Mouse (Mus musculus) embryonic fibroblast, embryonic 13.5 days (primary cell): ENCODE measurements around the gene Zyg11a. TPM values are rescaled to one million over a fixed set of nuclear protein-coding genes. Genes with fewer than 3 reads are reported as not detected.
"Not testable (repeated sequence)": the region's sequence is repeated elsewhere in the genome, so short reads cannot be mapped to it uniquely, and the experiment has no call there.

ENCODE experiments used
- H3K27ac ChIP-seq: 2 replicates; pipeline ENCODE4 v1.5.1; 2012; ENCODE audit warnings: low read length, control low read depth, inconsistent platforms; ENCODE audit not compliant: insufficient read depth
- H3K4me1 ChIP-seq: 2 replicates; pipeline ENCODE4 v1.6.1; 2011; ENCODE audit warnings: low read length; ENCODE audit not compliant: control insufficient read depth, insufficient read depth
- H3K4me3 ChIP-seq: 2 replicates; pipeline ENCODE4 v1.5.1; 2011; ENCODE audit warnings: mild to moderate bottlenecking, control low read depth, low read length; ENCODE audit not compliant: insufficient read depth
- CTCF ChIP-seq: IDR thresholded peaks from 2 replicates; pipeline ENCODE4 v1.5.1; 2011; ENCODE audit warnings: mild to moderate bottlenecking, control low read depth, low read length, moderate library complexity, borderline replicate concordance; ENCODE audit not compliant: insufficient read depth
- POLR2A ChIP-seq: IDR thresholded peaks from 2 replicates; pipeline ENCODE4 v1.6.1; 2011; ENCODE audit warnings: low read depth, mild to moderate bottlenecking, control low read depth, low read length, moderate library complexity
- polyA plus RNA-seq: library from polyadenylated mRNA; stranded (reverse); fragments of >200 nt; gene quantifications from 2 replicates; pipeline ENCODE4 v1.2.4, GENCODE M21; 2011; ENCODE audit warnings: low read depth; ENCODE audit not compliant: missing spikeins, insufficient read length

The Zyg11a gene
- polyA plus RNA-seq, 1 experiment: 0.35 TPM

GRCm38 (mm10) chr4:108204629-108205028, 13.2 kb downstream of the Zyg11a start:
- TF ChIP-seq POLR2A (no peak), CTCF (no peak)
- Histone ChIP-seq H3K27ac (no peak overlapping the region), H3K4me3 (no peak overlapping the region), H3K4me1 (no peaks in the 10 kb centered on the region)

GRCm38 (mm10) chr4:108199236-108199635, 18.6 kb downstream of the Zyg11a start:
- no peak overlapping the region for H3K27ac ChIP-seq
- no peak overlapping the region for H3K4me3 ChIP-seq
- TF ChIP-seq CTCF (no peak), POLR2A (no peak)
- no peaks in the 10 kb centered on the region for H3K4me1 ChIP-seq

GRCm38 (mm10) chr4:108196277-108196855, 21.5 kb downstream of the Zyg11a start:
- no peak for TF ChIP-seq CTCF
- no peak for TF ChIP-seq POLR2A
- no peak overlapping the region for H3K27ac ChIP-seq

GRCm38 (mm10) chr4:108192821-108193323, 25.0 kb downstream of the Zyg11a start:
- Histone ChIP-seq H3K4me3 (no peak overlapping the region), H3K27ac (no peak overlapping the region), H3K4me1 (no peaks in the 10 kb centered on the region)
- TF ChIP-seq CTCF: no peak
- no peak for TF ChIP-seq POLR2A

More at GRCm38 (mm10) chr4:108196277-108196855, 21.5 kb downstream of the Zyg11a start:
- Histone ChIP-seq H3K4me1 (no peaks in the 10 kb centered on the region), H3K4me3 (no peak overlapping the region)

- no peaks in the 10 kb centered on the region for H3K4me1 ChIP-seq
- no peak overlapping the region for H3K4me3 ChIP-seq
- no peak overlapping the region for H3K27ac ChIP-seq
- no peak for TF ChIP-seq POLR2A
- TF ChIP-seq CTCF: no peak
Observed at GRCm38 (mm10) chr4:108182278-108182677, 35.6 kb downstream of the Zyg11a start.

- Histone ChIP-seq H3K4me3 (no peak overlapping the region), H3K4me1 (no peaks in the 10 kb centered on the region), H3K27ac (no peak overlapping the region)
- no peak for TF ChIP-seq CTCF
- no peak for TF ChIP-seq POLR2A
Observed at GRCm38 (mm10) chr4:108168056-108168455, 49.8 kb downstream of the Zyg11a start.

GRCm38 (mm10) chr4:108166874-108167273, 51.0 kb downstream of the Zyg11a start:
- no peak overlapping the region for H3K27ac ChIP-seq
- no peak overlapping the region for H3K4me3 ChIP-seq
- H3K4me1 ChIP-seq: no peaks in the 10 kb centered on the region
- TF ChIP-seq CTCF (no peak), POLR2A (no peak)

- Histone ChIP-seq H3K4me3 (peak within 1 kb of the TSS; percentile 75), H3K27ac (no peak within 1 kb of the TSS), H3K4me1 (no peaks in the 10 kb centered on the region)
- TF ChIP-seq POLR2A (peak; percentile 57), CTCF (no peak)
Observed at GRCm38 (mm10) chr4:108165152-108165895, 52.5 kb downstream of the Zyg11a start, which contains the start of gene Echdc2. Gene Echdc2, plus strand, starts transcription at chr4:108165437.

- no peak overlapping the region for H3K27ac ChIP-seq
- no peak overlapping the region for H3K4me3 ChIP-seq
- no peak for TF ChIP-seq POLR2A
- no peak for TF ChIP-seq CTCF
- H3K4me1 ChIP-seq: no peaks in the 10 kb centered on the region
Observed at GRCm38 (mm10) chr4:108163291-108163690, 54.6 kb downstream of the Zyg11a start.

- Histone ChIP-seq H3K4me3 (no peak overlapping the region), H3K4me1 (no peaks in the 10 kb centered on the region), H3K27ac (no peak overlapping the region)
- TF ChIP-seq CTCF: no peak
- no peak for TF ChIP-seq POLR2A
Observed at GRCm38 (mm10) chr4:108161936-108162335, 55.9 kb downstream of the Zyg11a start.

GRCm38 (mm10) chr4:108155141-108155540, 62.7 kb downstream of the Zyg11a start:
- H3K4me3 ChIP-seq, H3K4me1 ChIP-seq, H3K27ac ChIP-seq: not testable (repeated sequence)

GRCm38 (mm10) chr4:108145554-108145953, 72.3 kb downstream of the Zyg11a start:
- not testable (repeated sequence) for H3K27ac ChIP-seq, H3K4me3 ChIP-seq, H3K4me1 ChIP-seq
